Mouse (Mus musculus) forebrain, embryonic 16.5 days (tissue): ENCODE results near the gene Proz. TPM values are rescaled to one million over a fixed set of nuclear protein-coding genes. Genes with fewer than 3 reads are reported as not detected.

Source experiments
- ATAC-seq: fragments of 200-750 bp; cut with Nextera tagmentation; 2 replicates; pipeline ENCODE4 v1.8.0; 2017; ENCODE audit warnings: mild to moderate bottlenecking, moderate library complexity
- H3K27ac ChIP-seq: fragments of 300-500 bp; sonication (generic); 2 replicates; pipeline ENCODE4 v1.5.1; 2014; ENCODE audit warnings: low read length, control low read depth
- H3K27me3 ChIP-seq: fragments of 300-500 bp; sonication (generic); replicated peaks from 2 replicates; pipeline ENCODE4 v1.6.1; 2014; ENCODE audit warnings: low read length; ENCODE audit not compliant: control insufficient read depth, insufficient read depth
- H3K36me3 ChIP-seq: fragments of 300-500 bp; sonication (generic); 2 replicates; pipeline ENCODE4 v1.6.1; 2014; ENCODE audit not compliant: control insufficient read depth, insufficient read depth
- H3K4me1 ChIP-seq: fragments of 300-500 bp; sonication (generic); replicated peaks from 2 replicates; pipeline ENCODE4 v1.6.1; 2014; ENCODE audit warnings: low read length; ENCODE audit not compliant: control insufficient read depth, insufficient read depth
- H3K4me2 ChIP-seq: fragments of 300-500 bp; sonication (generic); 2 replicates; pipeline ENCODE4 v1.6.1; 2014; ENCODE audit warnings: mild to moderate bottlenecking, low read length, control low read depth
- H3K4me3 ChIP-seq: fragments of 300-500 bp; sonication (generic); replicated peaks from 2 replicates; pipeline ENCODE4 v1.5.1; 2014; ENCODE audit warnings: mild to moderate bottlenecking, low read length, control low read depth
- H3K9ac ChIP-seq: fragments of 300-500 bp; sonication (generic); replicated peaks from 2 replicates; pipeline ENCODE4 v1.6.1; 2014; ENCODE audit warnings: low read depth, low read length, control low read depth
- H3K9me3 ChIP-seq: fragments of 300-500 bp; sonication (generic); 2 replicates; pipeline ENCODE4 v1.6.1; 2016; ENCODE audit warnings: low read length; ENCODE audit not compliant: control insufficient read depth
- WGBS: fragments of 180-500 bp; shearing (Covaris S2); extraction: QIAGEN DNeasy Blood & Tissue Kit; methylation state at CpG from one replicate; pipeline ENCODE4 v1.1.7; 2014; 5-methylcytosine and 5-hydroxymethylcytosine counted together
- polyA plus RNA-seq: library from polyadenylated mRNA; unstranded; fragments of >200 nt; fragmentation: Nextera tagmentation; extraction: Ambion mirVana; gene quantifications from 2 replicates; pipeline ENCODE4 v1.2.1, GENCODE M21; 2015

Gene Proz
- polyA plus RNA-seq, 1 experiment from 2014 or later, result 2.2 TPM

DNA sequence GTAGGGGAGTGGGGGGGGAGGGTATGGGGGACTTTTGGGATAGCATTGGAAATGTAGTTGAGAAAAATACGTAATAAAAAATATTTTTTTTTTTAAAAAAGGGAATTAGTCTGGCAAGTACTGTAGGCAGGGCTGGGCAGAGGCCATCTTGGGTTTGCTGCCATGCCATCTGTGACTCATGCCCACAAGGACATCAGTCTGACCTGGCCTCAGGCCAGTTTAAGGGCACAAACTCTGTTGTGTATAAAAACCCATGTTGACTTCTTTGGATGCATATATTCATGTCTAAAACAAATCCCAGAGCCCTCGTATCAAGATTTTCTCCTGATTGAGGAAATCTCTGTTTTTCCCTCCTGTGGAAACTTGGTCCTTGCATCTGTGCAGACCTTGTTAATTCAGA is 56.4 kb downstream of the Proz start:
- Histone ChIP-seq H3K36me3 (peaks cover 4% of the 10 kb centered on the region; the same call in 1 of the 2 replicates), H3K27ac (no peak overlapping the region), H3K9me3 (no peaks in the 10 kb centered on the region), H3K4me3 (no peak overlapping the region), H3K4me1 (no peaks in the 10 kb centered on the region), H3K9ac (no peak overlapping the region), H3K4me2 (no peak overlapping the region), H3K27me3 (no peaks in the 10 kb centered on the region)
- 91% methylated on average over 2 of the region's 2 CpGs for WGBS
- no peak for ATAC-seq

DNA sequence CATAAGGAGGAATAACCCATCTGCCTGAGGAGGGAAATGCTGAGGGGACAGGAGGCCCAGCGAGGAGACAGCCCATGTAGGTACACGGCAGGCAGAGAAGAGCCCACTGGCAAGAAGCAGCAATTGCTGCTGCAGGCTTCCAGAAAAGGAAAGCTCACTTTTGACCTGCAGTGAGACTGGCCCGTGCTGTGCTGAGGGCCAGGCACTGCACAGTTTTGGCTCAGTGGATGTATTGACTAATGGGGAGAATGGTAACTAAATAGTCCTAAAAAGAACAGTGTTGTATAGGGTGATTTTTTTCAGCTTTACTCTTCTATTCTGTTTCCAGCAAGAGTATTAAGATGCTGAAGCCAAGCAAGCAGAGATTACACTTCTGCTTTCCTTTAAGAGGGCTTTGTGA is 57.8 kb downstream of the Proz start:
- Histone ChIP-seq H3K36me3 (peaks cover 4% of the 10 kb centered on the region; the same call in 1 of the 2 replicates), H3K27ac (no peak overlapping the region), H3K9me3 (no peaks in the 10 kb centered on the region), H3K27me3 (no peaks in the 10 kb centered on the region), H3K4me2 (no peak overlapping the region), H3K4me1 (no peaks in the 10 kb centered on the region), H3K4me3 (no peak overlapping the region), H3K9ac (no peak overlapping the region)
- ATAC-seq, result no peak
- 87% methylated on average over 3 of the region's 3 CpGs for WGBS

DNA sequence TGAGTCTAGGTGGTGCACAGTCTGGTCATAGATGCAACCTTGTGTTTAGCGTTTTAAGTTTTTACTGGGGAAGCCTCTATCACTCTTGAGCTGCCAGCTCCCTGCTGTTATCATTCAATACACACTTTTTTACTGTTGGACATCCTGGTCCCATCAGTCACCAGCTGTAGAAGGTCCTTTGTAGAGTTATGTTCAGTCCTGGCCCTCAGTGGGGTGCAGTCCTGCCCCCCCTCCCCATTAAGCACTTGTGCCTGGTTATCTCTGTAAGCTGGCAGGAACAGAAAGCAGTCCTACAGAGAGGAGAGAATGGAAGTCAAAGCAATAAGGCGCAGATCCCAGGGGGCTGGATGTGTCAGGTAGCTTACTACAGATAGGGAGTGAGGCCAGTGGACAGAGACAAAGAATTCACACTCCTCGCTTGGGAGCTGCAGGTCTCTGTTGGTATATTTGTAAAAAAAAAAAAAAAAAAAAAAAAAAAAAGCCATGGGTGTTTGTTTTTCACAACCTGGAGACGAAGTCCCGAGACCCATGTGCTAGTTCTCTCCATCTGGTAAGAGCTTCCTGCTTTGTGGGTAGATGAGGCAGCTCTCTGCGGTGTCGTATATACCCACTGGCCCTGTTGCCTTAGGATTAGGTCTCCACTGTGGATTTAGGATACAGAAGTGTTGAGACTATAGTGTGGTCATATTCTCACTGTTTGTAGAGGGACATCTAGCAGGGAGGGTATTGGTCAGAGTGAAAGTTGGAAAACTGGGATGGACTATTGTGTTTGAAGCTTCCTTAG is 60.4 kb downstream of the Proz start:
- 86% methylated on average over 7 of the region's 7 CpGs for WGBS
- Histone ChIP-seq H3K4me1 (no peaks in the 10 kb centered on the region), H3K27me3 (no peaks in the 10 kb centered on the region), H3K27ac (no peak overlapping the region), H3K9me3 (no peaks in the 10 kb centered on the region), H3K36me3 (peaks cover 6% of the 10 kb centered on the region; the same call in 1 of the 2 replicates), H3K4me2 (no peak overlapping the region), H3K9ac (no peak overlapping the region), H3K4me3 (no peak overlapping the region)
- ATAC-seq, result no peak

DNA sequence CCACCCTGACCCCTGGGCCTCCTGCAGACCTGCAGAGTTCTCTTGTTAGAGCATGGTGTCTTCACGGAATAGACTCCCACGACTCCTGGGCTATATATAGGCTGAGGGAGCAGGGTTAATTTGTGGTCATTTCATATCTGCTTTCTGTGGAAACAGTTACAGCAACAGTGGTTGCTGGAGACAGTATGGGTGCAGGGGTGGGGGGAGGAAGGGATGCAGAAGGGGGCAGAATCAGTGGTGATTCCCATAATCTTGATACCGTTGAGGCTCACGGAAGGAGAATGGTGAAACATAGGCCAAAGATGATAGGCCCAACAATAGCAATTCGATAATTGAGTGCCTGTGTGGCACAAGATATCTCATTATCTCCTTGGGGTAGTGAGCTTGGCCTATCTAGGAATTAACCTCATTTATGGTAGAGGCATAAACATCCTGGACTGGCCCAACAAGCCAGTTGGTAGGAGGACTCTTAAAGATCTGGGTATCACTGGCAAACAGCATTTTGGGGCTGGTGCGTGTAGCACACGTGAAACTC is 62.2 kb downstream of the Proz start:
- Histone ChIP-seq H3K9ac (no peak overlapping the region), H3K9me3 (no peaks in the 10 kb centered on the region), H3K36me3 (peaks cover 14% of the 10 kb centered on the region; the same call in 1 of the 2 replicates), H3K4me2 (no peak overlapping the region), H3K4me1 (no peaks in the 10 kb centered on the region), H3K4me3 (no peak overlapping the region), H3K27me3 (no peaks in the 10 kb centered on the region), H3K27ac (no peak overlapping the region)
- ATAC-seq, result no peak
- 95% methylated on average over 7 of the region's 7 CpGs for WGBS

DNA sequence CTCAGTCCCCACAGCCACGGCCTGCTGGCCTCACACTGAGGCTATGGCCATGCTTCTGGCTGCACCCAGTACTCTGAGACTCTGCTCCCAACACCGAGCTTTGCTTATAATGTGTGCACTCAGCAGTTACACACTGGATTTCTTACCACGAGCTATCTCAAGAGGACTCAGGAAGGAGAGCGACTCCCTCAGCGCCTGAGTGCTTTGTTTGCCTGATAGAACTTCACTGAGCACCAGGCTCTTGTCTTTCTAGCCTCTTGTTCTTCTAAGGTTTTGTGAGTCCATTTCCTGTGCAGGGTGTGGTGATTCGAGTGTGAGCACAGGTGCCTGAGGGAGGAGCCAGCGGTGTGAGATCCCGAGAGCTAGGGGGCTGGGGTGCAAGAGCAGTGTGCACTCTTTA is 64.2 kb downstream of the Proz start:
- WGBS, result 97% methylated on average over 8 of the region's 8 CpGs
- Histone ChIP-seq H3K4me1 (no peaks in the 10 kb centered on the region), H3K9ac (no peak overlapping the region), H3K36me3 (peaks cover 22% of the 10 kb centered on the region; the same call in 1 of the 2 replicates), H3K4me2 (no peak overlapping the region), H3K27ac (no peak overlapping the region), H3K9me3 (no peaks in the 10 kb centered on the region), H3K4me3 (no peak overlapping the region), H3K27me3 (no peaks in the 10 kb centered on the region)
- ATAC-seq, result no peak

Other genes starting within 250 kb of the Proz start
- 153 and 163 TPM in 2 replicates for gene Mcf2l, start 187.1 kb upstream of the Proz start, polyA plus RNA-seq
- gene F7, start 34.9 kb upstream of the Proz start, polyA plus RNA-seq, result not detected in 2 replicates
- 0.19 and 0.24 TPM in 2 replicates for gene F10, start 23.6 kb upstream of the Proz start, polyA plus RNA-seq
- 51.6 and 53.8 TPM in 2 replicates for gene Pcid2, start 44.5 kb downstream of the Proz start, polyA plus RNA-seq
- gene Cul4a, start 44.7 kb downstream of the Proz start, polyA plus RNA-seq, result 70.1 and 80.9 TPM in 2 replicates
- gene Lamp1, start 98.2 kb downstream of the Proz start, polyA plus RNA-seq, result 241 and 271 TPM in 2 replicates
- 19.7 and 21.1 TPM in 2 replicates for gene Grtp1, start 139.7 kb downstream of the Proz start, polyA plus RNA-seq
- gene Adprhl1, start 193.2 kb downstream of the Proz start, polyA plus RNA-seq, result not detected in 2 replicates
- gene Dcun1d2, start 227.2 kb downstream of the Proz start, polyA plus RNA-seq, result 40.8 TPM in 2 replicates
- 49.1 and 53.2 TPM in 2 replicates for gene Tmco3, start 227.3 kb downstream of the Proz start, polyA plus RNA-seq